Mouse (Mus musculus) right cerebral cortex, adult 2 months (tissue): ENCODE measurements at regions not wholly inside any gene's neighbourhood (a gene's known extent, or its start where the extent isn't known, plus 50 kb on each side); places are given as distances from the start of the nearest gene placed in this dataset.
"Not testable (repeated sequence)": the region's sequence is repeated elsewhere in the genome, so short reads cannot be mapped to it uniquely, and the experiment has no call there.

ENCODE experiments used
- DNase-seq, 2 experiments: peaks; one replicate each; pipeline ENCODE4 v3.0.0; 2021 to 2022; ENCODE audit warnings: low spot score in 2 of 2

DNA sequence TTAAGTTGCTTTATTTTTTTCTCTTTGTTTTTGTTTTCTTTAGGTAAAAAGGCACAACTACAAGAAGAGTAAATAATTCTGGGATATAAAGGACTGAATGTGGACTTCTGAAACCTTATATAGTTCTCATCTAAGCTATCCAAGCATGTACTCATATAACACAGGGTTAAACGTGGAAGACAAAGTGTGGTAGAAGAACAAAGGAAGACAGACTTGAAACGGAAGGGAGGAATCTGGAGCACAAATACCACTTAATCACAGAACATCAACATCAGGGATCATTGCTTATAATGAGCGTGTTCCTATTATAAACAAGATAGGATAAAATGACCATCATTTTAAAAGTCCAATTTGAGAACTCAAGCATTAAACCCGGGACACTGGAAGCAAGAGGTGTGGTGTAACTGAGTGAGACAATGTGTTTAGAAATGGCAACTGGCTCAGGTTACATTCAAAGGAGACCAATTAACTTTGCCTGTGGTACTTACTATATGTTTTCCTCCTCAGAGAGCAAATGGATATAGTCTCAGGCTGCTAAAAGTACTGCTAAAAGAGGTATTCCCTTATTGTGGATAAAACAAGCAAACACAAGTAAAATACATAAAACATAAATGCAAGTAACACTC lies 96.1 kb upstream of the Hdgfl1 start:
- DNase-seq, result no peak

DNA sequence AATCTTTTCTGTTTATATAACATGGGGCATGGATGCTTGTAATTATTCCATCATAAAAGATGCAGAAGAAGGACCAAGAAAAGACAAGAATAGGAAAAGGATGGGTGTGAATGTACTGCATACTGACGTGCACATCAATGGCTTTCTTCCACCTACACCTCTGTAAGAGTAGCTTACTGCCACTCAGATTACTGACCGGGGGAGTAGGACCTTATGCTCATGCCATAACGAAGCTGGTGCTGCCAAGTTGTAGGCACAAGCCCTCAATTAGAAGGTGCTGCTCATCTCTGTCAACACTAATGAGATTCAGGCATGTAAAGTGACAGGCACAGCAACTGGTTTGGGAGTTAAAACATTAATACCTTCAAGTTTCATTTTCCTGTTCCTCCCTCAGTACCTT lies 97.8 kb upstream of the Hdgfl1 start:
- peak; percentile 8 to 13 for DNase-seq

DNA sequence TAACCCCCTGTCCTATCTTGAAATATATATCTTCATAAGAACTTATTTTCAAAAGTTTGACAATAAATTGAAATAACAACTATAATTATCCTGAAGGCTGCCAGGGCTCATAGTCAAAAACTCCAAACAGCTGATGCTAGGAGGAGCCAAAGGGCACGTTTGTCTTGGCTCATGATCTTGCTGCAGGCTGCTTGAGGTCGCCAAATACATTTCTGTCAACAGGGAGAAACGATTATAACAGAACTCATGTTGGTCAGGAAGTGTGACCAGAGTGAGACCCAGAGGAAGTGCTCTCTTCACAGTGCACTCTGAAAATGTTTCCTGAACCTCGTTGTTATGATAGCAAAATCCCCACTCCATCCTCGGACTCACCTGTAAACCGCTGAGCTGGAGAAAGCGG lies 140.9 kb upstream of the Prl start:
- no peak for DNase-seq

DNA sequence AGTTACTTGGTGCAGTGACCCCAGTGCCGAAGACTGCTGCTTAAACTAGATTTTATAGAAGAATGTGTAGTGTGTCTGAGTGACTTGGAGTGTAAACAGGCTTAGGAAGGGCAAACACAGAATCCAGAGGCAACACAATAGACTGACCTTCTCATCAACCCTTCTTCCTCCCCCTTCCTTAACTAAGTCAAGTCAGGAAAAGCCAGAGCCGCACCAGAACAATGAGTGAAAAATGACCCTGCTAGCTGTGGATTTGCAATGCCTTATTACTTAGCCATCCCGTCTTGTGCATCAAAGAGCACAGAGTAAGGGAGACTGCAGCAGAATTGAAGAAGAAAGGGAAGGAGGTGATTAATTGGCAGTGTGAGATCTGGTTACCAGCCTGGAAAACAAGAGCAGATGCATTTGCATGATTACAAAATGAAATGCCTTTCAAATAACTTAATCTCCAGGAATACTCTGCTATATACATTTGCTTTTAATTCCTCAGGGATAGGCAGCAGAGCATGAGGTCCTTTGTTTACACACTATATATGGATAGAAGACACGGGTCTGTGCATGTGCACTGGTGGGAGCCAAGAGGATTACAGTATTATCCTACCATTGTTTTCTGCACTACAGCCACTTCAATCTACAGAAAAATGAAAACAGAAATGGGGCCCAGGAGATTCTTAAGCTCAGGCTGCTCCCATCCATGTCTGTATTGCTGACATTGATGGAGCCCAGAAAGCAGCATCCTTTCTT lies 124.5 kb upstream of the Prl start:
- no peak for DNase-seq

DNA sequence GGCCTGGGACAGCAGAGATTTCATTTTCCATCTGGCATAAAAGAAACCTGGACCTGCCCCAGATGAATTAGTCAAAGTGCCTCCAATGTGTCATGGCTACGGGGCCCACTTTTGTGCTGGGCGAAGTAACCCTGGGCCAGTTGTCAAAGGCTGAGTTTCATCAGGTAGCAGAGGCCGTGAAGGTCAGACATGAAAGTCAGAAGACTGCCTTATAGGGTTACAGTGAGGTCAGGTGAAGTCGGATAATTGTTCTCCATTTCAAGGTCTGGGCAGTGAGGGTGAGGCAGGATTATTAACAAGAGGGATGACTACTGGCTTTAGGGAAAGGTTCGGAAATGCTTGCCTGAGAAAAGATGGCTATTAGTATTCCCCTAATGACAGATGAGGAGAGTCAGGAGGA lies 123.5 kb upstream of the Prl start:
- DNase-seq, result no peak

DNA sequence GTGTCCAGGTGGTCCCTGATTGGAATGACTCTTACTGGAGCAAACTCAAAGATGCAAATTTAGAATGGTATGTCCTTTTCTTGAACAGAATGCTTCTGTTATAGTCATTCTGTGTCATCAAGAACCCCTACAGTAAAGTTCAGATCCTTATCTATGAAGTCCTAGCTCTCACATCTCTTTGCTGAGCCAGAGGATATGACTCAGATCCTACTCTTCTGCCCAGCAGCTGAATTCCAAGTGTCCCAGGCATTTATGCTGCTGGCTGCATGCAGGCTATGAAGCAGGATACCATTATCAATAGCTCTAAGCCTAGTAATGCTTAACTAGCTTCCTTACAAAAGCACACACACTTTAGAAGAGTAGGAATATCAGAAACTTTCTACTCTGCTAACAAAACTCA lies 116.9 kb upstream of the Prl start:
- DNase-seq, result no peak

DNA sequence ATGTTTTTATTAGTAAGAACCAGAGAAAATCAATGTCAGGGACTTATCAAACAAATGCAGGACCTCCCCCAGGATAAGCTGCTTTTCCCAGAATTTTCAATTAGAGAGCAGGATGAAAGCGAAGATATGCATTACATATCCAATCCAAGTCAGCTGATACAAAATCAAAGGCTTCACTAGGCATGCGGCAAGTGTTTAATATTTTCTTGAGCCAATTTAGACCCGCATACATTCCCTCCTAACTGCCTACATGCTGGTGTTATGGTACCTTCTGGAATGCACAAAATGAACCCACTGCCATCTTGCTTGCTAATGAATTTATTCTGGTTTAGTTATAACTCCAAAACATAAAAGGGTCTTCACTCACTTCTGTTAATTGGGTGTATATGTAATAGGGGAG lies 112.9 kb upstream of the Prl start:
- DNase-seq, result no peak

DNA sequence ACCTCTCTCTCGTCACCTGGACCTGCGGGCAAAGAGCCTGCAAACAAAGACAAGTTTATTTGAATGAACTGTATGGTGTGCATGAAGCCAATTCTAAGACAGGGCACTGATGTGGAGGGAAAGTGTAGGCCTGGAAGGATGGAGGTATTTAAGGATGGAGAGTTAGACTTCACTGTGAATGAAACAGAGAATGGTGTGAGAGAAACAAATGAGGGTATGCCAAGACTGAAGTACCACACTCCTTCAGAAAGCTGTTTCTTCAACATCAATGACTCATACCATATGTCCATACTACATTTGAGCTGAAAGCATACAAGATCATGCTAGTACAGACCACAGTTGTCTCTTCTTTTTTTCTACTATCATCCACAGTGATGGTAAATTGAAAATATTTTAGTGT lies 105.9 kb upstream of the Prl start:
- DNase-seq, result peak in 1 of 2 experiments; percentile 2

DNA sequence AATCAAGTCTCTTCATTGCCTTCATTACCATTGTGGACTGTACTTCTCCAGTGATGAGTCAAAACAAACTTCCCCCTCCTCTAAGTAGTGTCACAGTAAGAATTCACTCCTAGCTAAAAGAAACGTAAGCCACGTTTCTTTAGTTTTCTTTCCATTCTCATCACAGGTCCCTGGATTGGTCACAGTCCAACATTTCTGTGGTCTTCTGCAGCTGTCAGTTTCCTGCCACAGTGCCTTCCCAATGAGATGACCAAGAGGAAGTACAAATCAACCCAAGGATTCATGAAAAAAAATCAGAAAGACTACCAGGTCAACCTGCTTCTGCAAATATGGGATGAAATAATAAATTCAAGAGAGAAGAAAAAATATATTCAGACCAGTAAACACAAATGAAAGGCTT lies 103.5 kb upstream of the Prl start:
- no peak for DNase-seq

DNA sequence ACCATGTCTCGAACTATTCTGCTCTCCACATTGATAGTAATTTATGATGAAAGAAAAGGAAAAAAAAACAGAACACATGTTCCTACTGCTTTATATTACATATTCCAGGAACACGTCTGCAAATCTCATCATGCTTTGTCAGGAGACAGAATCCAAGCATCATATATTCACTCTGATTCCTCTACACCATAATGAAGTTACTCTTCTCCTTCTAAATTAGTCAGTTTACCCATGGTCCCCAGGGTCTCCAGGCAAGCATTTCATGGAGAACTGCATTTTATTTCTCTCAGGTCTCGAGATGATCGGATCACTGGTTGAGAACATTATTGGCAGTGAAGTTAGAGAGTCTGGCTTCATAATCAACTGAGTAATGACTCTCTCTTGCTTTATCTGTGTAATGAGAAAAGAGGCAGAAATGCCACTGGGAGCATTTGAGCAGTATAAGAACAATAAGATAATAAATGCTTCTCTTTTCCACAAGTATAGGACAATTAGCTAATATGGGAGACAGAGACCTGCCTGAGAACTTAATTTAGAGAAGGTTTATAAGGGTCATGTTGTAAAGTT lies 97.8 kb upstream of the Prl start:
- DNase-seq, result no peak

DNA sequence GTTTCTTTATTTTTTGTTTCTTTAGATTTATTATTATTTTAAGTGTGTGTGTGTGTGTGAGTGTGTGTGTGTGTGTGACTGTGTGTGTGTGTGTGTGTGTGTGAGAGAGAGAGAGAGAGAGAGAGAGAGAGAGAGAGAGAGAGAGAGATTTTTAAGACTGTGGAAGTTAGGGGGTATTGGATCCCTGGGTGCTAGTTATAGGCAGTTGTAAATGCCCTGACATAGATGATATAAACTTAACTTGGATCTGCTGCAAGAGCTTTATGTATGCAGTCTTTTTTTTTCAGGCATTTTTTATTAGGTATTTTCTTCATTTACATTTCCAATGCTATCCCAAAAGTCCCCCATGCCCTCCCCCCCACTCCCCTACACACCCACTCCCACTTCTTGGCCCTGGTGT lies 96.8 kb upstream of the Prl start:
- not testable (repeated sequence) for DNase-seq

DNA sequence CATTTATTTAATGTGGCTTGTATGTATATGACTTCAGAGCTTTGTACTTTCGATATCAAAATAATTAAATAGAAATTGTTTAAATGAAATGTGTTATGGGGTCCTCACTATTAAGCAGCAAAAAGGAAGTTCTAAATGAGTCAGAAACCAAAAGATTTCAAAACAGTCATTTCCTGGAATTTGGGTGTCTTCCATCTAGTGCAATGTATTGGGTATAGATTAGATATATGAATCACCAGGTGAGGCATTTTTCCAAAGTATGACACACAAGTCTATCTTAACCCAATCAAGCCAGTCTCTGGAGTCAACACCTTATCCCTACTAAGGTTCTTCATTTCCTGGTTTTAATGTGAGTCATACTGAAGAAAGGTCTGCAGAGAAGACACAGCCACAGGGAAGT lies 81.3 kb upstream of the Prl start:
- no peak for DNase-seq

DNA sequence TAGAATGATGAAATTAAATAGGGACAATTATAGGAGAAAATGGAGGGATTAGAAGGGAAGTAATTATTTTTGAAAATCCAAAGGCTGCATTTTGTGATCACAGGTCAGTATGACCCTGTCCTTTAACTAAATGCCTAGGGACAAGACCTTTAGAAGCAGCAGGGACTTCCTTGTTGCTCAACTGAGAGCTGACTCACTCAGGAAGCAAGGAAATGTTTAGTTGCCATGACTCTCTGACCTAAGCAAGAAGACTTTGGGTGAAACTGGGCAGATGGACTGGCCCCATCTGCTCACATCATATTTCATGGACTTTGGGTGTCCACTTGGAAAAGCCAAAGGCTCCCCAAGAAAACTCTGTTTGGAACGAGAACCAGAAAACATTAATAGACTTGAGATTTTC lies 76.9 kb upstream of the Prl start:
- no peak for DNase-seq
